Mouse (Mus musculus) forebrain, postnatal 0 days (tissue): ENCODE measurements around the gene Pou2f1. TPM values are rescaled to one million over a fixed set of nuclear protein-coding genes. Genes with fewer than 3 reads are reported as not detected.
A peak's percentile ranks its signal among the peaks of the same experiment; 100 is the strongest.

Experiments
- ATAC-seq: fragments of 200-750 bp; cut with Nextera tagmentation; 2 replicates; pipeline ENCODE4 v1.8.0; 2017; ENCODE audit warnings: mild to moderate bottlenecking, moderate library complexity
- DNase-seq: peaks from one replicate; pipeline ENCODE4 v3.0.0-alpha.2; 2015
- H3K27ac ChIP-seq: fragments of 300-500 bp; sonication (generic); 2 replicates; pipeline ENCODE4 v1.5.1; 2014; ENCODE audit warnings: low read depth, mild to moderate bottlenecking, antibody characterized with exemption, low read length, moderate library complexity, mixed read lengths
- H3K27me3 ChIP-seq: fragments of 300-500 bp; sonication (generic); 2 replicates; pipeline ENCODE4 v1.6.1; 2014; ENCODE audit warnings: mild to moderate bottlenecking, low read length, mixed read lengths; ENCODE audit not compliant: insufficient read depth
- H3K36me3 ChIP-seq: fragments of 300-500 bp; sonication (generic); 2 replicates; pipeline ENCODE4 v1.6.1; 2014; ENCODE audit warnings: mild to moderate bottlenecking, moderate library complexity; ENCODE audit not compliant: insufficient read depth
- H3K4me1 ChIP-seq: fragments of 300-500 bp; sonication (generic); 2 replicates; pipeline ENCODE4 v1.6.1; 2014; ENCODE audit warnings: antibody characterized with exemption; ENCODE audit not compliant: insufficient read depth
- H3K4me2 ChIP-seq: fragments of 300-500 bp; sonication (generic); 2 replicates; pipeline ENCODE4 v1.6.1; 2014; ENCODE audit warnings: low read depth, mild to moderate bottlenecking, moderate library complexity
- H3K4me3 ChIP-seq: fragments of 300-500 bp; sonication (generic); 2 replicates; pipeline ENCODE4 v1.5.1; 2014; ENCODE audit warnings: low read depth, low read length, mixed read lengths
- H3K9ac ChIP-seq: fragments of 300-500 bp; sonication (generic); 2 replicates; pipeline ENCODE4 v1.6.1; 2014; ENCODE audit warnings: mild to moderate bottlenecking
- H3K9me3 ChIP-seq: fragments of 300-500 bp; sonication (generic); 2 replicates; pipeline ENCODE4 v1.6.1; 2016; ENCODE audit warnings: low read length
- CTCF ChIP-seq: sonication (generic); IDR thresholded peaks from 2 replicates; pipeline ENCODE4 v1.5.1; 2016; ENCODE audit warnings: antibody characterized with exemption, control low read depth, low read depth
- WGBS: fragments of 180-500 bp; shearing (Covaris S2); extraction: QIAGEN DNeasy Blood & Tissue Kit; methylation state at CpG from one replicate; pipeline ENCODE4 v1.1.7; 2014; 5-methylcytosine and 5-hydroxymethylcytosine counted together
- polyA plus RNA-seq: library from polyadenylated mRNA; unstranded; fragments of >200 nt; fragmentation: Nextera tagmentation; extraction: Ambion mirVana; gene quantifications from 2 replicates; pipeline ENCODE4 v1.2.1, GENCODE M21; 2015
- total RNA-seq: library from RNA; depleted of rRNA; stranded (reverse); fragments of >200 nt; gene quantifications from 2 replicates; pipeline ENCODE4 v1.2.3, GENCODE M21; 2014

Pou2f1 gene
- total and polyA plus RNA-seq, 2 experiments from 2014 or later = 16.7 to 22.2 TPM

DNA sequence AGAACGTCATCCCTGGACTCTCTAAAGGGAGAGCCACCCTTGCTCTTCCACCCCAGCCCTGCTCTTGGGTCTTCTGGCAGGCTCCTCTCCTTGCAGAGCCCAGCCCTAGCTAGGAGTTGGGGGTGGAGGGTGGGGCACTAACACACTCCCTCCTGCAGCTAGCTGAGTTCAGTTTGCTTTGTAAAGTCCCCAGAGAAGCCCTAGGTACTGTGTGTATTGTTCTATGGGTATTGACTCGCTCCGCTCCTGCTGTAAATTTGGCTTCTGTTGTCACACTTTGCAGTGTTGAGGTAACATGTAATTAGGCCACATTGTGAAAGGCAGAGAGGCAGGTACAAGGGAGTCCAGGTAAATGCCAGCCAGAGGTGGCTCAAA is 141.3 kb downstream of the Pou2f1 start:
- no peak for TF ChIP-seq CTCF
- ATAC-seq = no peak
- no peak overlapping the region for H3K9ac ChIP-seq
- no peak overlapping the region for H3K27ac ChIP-seq
- no peak overlapping the region for H3K4me2 ChIP-seq
- DNase-seq = no peak
- H3K4me3 ChIP-seq = no peak overlapping the region
- no peaks in the 10 kb centered on the region for H3K4me1 ChIP-seq
- H3K27me3 ChIP-seq = no peaks in the 10 kb centered on the region
- 71% methylated on average over 3 of the region's 3 CpGs for WGBS
- no peaks in the 10 kb centered on the region for H3K9me3 ChIP-seq
- H3K36me3 ChIP-seq = 0 out of 2 replicates have a peak, but pooled peaks cover 7% of the 10 kb centered on the region

DNA sequence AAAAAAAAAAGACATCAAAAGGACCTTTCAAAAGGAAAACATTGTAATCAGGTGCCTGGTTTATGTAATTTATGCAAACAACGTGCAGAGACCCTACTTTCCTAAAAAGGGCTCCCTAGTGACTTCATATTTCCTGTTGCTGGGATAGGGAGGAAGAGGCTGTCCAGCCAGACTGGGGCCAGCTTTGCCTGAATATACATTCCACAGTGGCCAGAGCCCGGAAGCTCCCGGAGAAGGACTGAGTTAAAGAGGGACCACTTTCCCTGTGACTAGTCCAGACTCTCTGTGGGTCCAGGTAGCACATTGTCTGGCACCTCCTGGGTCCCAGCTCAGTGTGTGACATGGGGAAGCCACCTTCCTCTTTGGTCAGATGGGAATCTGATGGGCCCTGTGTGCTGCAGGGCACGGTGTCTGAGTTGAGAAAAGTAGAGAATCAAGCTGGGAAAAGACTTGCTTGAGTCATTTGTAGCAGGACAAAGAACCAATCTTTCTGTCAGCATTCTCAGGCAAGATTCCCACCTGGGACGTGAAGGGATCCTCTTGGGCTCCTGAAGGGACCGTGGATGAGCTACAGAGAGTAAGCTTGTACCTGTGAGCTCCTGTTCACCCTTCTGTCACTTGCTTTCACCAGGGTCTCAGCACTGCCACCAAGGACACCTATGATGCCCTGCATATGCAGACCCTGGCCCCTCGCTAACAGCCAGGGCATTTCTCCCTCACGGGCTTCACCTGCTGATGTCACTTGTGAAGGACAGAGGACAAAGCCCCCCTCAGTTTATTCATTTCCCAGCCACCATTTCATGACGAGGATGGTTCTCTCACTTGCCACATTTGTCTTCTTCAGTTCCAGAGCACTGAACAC is 141.9 kb downstream of the Pou2f1 start:
- Histone ChIP-seq H3K9me3 (no peaks in the 10 kb centered on the region), H3K4me2 (no peak overlapping the region), H3K27me3 (no peaks in the 10 kb centered on the region), H3K4me3 (no peak overlapping the region), H3K36me3 (0 out of 2 replicates have a peak, but pooled peaks cover 7% of the 10 kb centered on the region), H3K4me1 (no peaks in the 10 kb centered on the region), H3K9ac (no peak overlapping the region), H3K27ac (no peak overlapping the region)
- DNase-seq (no peak), ATAC-seq (no peak)
- 79% methylated on average over 9 of the region's 9 CpGs for WGBS
- TF ChIP-seq CTCF = no peak

DNA sequence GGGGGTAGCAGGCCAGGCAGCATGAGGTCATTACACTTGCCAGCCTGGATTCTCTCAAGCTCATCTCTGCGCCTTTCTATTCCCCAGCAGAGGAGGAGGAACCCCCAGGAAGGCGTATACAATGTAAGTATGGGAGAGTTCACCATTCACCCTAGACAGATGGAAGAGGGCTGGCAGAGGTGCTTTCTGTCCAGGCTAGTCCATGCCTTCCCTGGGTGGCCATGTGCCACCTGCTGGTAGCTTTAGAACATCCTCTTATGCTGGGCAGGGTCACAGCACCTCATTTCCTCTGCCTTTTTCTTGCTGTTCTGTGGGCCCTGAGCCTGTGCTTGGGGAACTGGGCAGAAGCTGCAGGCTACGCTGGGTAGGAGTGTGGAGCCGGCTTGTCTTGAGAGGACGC is 144.1 kb downstream of the Pou2f1 start:
- Histone ChIP-seq H3K4me2 (no peak overlapping the region), H3K4me3 (no peak overlapping the region), H3K27me3 (no peaks in the 10 kb centered on the region), H3K9ac (no peak overlapping the region), H3K9me3 (no peaks in the 10 kb centered on the region), H3K36me3 (no peaks in the 10 kb centered on the region), H3K27ac (no peak overlapping the region), H3K4me1 (no peaks in the 10 kb centered on the region)
- no peak for DNase-seq
- WGBS = 88% methylated on average over 5 of the region's 5 CpGs
- no peak for ATAC-seq
- TF ChIP-seq CTCF = peak; percentile 38

DNA sequence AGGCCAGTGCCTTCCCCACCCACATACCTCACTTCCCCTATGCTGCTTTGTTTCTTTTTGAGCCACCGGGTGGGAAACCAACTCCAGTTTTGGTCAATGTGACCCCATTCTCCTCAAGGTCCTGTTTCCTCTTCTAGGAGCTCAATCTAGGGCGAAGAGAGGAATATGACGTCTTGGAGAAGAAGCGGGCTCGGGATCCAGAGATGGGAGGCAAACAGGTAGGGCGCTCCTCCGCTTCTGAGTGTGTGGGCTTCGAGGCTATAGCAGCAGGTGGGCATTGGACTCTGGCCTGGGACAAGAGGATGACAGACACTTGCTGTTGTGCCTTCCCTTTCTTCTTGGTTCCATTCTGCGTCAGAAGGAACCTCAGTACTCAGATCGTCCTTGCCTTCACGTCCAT is 145.2 kb downstream of the Pou2f1 start:
- H3K4me2 ChIP-seq = no peak overlapping the region
- H3K27me3 ChIP-seq = no peaks in the 10 kb centered on the region
- no peak overlapping the region for H3K9ac ChIP-seq
- no peak overlapping the region for H3K27ac ChIP-seq
- TF ChIP-seq CTCF = no peak
- no peak for DNase-seq
- H3K4me3 ChIP-seq = no peak overlapping the region
- 94% methylated on average over 11 of the region's 11 CpGs for WGBS
- no peaks in the 10 kb centered on the region for H3K9me3 ChIP-seq
- H3K4me1 ChIP-seq = no peaks in the 10 kb centered on the region
- H3K36me3 ChIP-seq = no peaks in the 10 kb centered on the region
- ATAC-seq = no peak

DNA sequence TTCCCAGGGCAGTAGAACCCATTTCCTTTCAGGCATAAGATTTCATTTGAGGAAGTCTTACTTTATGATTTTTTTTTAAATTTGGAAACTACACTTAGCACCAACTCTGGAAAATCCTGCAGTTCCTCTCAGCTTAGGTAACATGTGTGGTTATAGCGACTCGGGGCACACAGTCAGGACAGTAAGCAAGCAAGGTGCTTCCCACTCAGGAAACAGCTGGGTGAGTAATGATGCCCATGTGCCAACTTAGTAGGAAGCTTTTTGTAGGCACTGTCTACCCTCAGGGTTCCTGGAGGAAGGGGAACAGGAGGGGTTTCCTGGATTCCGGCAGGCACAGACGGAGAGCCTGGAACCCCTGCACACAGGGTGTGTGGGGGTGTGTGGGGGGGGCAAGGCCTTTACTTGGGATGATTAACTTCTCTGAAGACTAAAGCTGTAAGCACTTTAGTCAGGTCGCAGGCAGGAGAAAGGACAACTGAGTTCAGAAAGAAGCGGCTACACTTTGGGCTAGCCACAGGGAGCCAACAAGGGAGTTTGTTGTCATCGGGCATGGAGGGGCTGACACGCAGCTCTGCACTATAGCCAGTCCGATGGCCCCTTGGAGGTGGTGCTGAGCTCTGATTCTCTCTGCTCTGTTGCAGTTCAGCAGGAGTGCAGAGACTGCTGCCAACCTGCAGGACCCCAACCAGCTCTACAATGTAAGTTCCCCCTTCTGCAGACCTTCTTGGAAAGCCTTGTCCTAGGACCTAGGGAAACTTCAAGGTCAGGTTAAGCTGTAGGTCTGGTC is 146.5 kb downstream of the Pou2f1 start:
- H3K27me3 ChIP-seq = no peaks in the 10 kb centered on the region
- WGBS = 52% methylated on average over 9 of the region's 9 CpGs
- ATAC-seq (no peak), DNase-seq (no peak)
- H3K27ac ChIP-seq = no peak overlapping the region
- no peaks in the 10 kb centered on the region for H3K4me1 ChIP-seq
- H3K4me2 ChIP-seq = no peak overlapping the region
- no peak for TF ChIP-seq CTCF
- no peak overlapping the region for H3K9ac ChIP-seq
- H3K36me3 ChIP-seq = no peaks in the 10 kb centered on the region
- H3K9me3 ChIP-seq = no peaks in the 10 kb centered on the region
- no peak overlapping the region for H3K4me3 ChIP-seq

DNA sequence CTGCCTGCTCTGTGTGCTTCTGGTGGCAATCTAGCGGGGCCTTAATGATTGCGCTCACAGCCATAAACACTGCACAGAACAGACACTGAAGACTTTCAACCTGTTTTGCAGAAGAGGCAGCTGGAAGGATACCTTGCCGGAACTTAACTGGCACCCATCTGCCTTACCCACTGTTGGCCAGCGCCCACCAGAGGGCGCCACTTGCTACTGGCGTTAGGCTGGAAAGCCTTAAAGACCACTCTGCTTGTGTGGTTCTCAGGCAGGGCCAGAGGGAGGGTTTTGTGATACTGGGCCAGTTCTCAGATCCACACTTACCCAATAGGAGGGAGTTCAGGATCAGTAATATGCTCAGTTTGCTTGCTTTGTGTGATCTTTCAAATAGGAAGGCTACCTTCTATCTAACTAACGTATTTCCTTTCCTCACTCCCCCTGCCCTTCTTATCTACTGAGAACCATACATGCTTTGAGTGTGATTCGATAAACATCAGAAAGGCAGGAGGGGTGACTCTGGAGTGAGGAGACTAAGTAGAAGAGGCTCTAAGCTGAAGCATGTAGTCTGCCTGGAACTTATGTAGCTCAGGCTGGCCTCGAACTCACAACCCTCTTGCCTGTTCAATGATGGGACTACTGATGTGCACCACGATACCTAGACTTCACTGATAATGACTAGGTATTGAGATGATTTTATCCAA is 148.6 kb downstream of the Pou2f1 start:
- DNase-seq (peak; percentile 75), ATAC-seq (peak; percentile 59)
- WGBS = 63% methylated on average over 10 of the region's 10 CpGs
- no peak overlapping the region for H3K9ac ChIP-seq
- no peaks in the 10 kb centered on the region for H3K4me1 ChIP-seq
- H3K36me3 ChIP-seq = no peaks in the 10 kb centered on the region
- H3K27me3 ChIP-seq = no peaks in the 10 kb centered on the region
- H3K4me2 ChIP-seq = no peak overlapping the region
- H3K4me3 ChIP-seq = no peak overlapping the region
- no peaks in the 10 kb centered on the region for H3K9me3 ChIP-seq
- peak; percentile 78 for TF ChIP-seq CTCF
- no peak overlapping the region for H3K27ac ChIP-seq
